Mouse (Mus musculus) kidney, postnatal 4 days (tissue): ENCODE results near the gene Kcmf1.
A peak's percentile ranks its signal among the peaks of the same experiment; 100 is the strongest.
"Not testable (repeated sequence)": the region's sequence is repeated elsewhere in the genome, so short reads cannot be mapped to it uniquely, and the experiment has no call there.

Experiments used
- DNase-seq, 2 experiments: peaks; one replicate each; pipeline ENCODE4 v3.0.0; 2021; ENCODE audit warnings: mixed read lengths in 2 of 2

Kcmf1 gene

DNA sequence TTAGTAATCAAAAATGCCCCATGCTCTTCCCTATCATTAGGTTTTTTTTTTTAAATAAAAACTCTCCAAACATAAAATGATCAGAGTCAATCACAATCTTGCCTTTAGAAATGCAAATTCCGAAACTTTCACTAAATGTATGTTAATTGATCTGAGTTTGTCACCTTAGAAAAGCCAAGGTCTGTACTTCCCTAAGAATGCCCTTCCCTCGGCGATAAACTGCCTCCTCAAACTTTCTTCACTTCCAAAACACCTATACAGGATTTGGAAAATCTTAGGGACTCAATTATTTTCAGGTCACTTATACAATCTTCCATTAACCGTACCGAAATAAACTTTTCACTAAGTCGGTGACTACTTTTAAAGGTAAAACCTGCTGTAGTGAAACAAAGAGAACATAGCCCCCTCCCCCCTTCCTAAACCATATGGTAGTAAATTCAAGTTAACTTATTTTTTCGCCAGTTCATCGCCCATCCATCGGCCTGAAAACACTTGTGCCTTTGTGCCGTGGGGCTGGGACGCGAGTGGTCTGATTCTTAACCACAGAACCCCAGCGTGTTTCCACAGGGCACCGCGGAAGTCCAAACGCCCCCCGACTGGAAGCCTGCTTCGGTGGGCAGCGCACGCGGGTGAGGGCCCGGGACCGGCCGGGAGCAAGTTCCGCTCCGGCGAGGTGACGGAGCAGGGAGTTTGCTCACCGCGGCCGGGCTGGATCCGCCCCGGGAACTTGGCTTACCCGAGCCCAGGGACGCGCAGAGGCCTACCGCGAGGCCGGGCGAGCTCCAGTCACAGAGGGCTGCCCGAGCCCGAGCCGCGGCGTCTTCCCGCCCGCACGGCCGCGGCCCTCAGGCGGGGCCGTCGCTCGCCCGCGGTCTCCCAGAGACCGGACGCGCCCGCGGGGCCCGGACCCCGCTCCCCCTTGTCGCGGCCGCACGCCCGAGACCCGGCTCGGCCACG is 1.3 kb downstream of the Kcmf1 start:
- peak; percentile 73 to 83 for DNase-seq

DNA sequence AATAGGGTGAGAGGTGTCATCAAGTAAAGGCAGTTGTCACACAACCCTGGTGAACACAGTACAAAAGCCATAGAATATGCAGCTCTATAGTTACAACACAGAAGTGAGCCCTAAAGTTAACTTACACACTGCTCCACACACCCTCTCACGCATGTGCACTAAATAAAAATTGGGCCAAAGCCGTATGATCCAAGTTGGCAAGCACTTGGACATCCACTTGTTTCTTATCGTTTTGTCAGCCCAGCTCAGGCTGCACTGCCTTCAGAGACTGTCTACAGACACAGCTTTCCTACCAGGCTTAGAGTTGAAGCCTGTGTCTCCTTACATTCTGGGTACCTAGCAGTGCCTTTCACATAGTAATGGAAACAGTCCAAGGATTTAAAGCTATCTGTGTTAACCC is 4.8 kb downstream of the Kcmf1 start:
- no peak for DNase-seq

DNA sequence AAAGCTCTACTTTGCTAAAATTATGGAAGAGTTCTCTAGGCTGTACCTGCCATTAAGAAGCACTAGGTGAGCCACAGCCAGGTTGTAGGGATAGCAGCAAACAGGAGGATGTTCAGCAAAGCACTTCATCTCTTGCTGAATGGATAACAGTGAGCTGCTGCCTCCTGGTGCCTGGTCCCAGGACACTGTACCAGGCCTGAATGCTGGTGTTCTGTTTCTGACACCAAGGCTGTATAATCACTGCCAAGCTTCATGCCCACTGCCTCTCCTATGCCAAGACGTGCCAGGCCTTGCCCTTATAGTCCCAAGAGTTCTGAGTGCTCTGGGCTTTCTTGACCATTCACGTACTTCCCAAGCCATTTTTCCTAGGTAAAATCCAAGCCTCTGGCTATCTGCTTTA is 8.5 kb downstream of the Kcmf1 start:
- no peak for DNase-seq

DNA sequence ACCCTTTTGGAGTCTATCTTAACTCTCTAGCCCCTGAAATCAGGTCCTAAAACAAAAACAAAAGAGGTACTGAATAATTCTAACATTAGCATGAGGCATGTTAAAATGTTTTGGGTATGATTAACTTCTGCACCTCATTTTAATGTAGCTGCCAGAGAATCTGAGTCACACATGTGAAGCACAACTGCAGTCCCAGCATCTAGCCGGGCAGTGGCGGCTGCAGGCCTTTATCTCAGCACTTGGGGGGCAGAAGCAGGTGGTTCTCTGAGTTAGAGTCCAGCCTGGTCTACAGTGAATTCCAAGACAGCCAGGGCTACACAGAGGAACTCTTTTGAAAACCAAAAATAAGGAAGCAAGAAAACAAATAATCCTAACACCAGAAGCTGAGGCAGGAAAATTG is 11.1 kb downstream of the Kcmf1 start:
- DNase-seq, result no peak

DNA sequence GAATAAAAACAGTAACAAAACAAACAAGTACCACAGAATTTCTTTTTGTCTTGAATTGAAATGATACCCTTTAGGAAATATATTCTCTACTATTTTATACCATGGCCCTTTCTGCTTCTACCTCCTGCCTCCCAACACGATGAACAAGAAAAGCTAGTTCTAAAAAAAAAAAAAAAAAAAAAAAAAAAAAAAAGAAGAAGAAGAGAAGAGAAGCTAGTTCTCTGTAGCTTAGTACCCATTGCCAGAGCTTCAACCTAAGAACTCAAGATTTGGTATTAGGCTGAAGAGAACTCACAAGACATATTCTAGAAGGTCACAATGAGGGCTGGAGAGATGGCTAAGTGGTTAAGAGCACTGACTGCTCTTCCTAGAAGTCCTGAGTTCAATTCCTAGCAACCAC is 14.5 kb downstream of the Kcmf1 start:
- DNase-seq, result no peak

DNA sequence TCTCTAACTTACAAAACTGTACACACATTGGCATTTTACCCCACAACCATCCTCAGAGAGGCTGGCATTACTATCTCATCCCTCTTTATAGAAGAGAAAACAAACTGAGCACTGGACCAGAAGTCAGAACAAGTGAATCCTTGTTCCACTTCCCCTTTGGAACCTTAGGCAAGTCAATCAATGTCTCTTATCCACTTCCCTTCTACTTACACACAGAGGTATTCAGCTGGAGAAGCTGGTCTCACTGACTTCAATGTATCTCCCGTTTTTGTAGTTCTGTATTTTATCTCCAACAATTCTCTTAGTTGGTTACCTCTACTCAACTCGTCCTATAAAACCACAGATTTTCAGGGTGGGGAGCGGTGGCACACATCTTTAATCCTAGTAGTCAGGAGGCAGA is 15.0 kb downstream of the Kcmf1 start:
- no peak for DNase-seq

DNA sequence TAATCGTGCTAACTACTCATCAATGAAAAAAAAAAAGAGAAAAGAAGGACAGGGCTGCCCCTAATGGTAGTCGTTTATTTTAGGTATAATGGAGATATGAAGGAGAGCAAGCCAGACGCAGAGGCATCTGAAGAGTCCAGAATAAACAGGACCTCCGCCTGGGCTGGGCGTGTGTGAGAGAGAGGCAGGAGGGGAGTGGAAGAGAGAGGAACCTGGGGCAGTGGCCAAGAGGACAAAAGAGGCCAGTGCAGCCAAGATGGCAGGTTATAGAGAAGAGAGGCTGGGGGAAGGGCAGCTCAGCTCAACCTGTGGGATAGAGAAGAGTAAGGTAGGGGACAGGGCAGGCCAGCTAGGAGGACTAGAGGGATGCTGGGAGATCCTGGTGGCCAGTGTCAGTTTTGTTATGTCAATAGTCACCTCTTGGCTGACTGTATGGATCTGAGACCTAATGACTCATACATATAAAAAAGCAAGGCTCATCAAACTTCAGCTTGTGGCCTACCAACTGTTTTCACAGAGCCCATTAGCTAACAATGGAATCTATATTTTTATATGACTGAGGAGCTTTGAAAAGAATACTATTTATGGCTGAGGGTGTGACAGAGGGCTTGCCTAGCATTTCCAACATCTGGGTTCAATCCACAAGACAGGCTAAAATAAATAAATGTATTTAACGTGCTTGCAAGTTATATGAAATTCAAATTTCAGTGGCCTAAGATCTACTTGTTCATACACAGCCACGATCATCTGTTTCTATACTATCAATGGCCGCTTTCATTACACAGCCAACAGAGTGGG is 16.9 kb downstream of the Kcmf1 start:
- no peak for DNase-seq

DNA sequence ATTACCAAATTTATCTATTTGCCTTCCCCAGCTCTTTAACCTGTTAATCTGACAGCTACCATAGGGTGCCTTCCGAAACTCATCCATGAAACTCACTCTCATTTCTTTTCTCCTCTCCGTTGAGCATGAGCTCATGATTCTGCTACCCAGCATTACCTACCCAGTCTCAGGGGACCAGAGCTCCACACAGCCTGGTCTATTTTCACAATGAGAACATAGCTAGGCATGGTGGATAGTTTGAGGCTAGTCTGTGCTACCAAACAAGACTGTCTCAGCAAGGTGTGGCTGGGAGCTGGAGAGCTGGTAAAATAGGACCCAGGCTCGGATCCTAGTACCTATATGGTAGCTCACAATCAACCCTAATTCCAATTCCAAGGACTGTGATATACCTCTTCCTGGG is 17.6 kb downstream of the Kcmf1 start:
- DNase-seq, result no peak

DNA sequence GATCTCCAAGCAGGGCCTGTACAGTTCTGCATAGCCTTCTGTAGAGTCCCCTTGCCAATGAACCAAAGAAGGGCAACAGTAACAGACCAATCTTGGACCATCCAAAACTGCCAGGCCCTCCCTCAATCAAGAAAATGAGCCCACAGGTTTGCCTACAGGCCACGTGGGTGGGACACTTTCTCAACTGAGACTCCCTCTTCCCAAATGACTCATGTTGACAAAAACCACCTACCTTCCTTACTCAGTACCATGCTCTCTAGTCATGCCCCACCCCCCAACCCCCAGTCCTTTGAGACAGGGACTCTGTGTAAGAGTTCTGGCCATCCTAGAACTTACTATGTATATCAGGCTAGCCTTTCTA is 18.2 kb downstream of the Kcmf1 start:
- DNase-seq, result no peak

DNA sequence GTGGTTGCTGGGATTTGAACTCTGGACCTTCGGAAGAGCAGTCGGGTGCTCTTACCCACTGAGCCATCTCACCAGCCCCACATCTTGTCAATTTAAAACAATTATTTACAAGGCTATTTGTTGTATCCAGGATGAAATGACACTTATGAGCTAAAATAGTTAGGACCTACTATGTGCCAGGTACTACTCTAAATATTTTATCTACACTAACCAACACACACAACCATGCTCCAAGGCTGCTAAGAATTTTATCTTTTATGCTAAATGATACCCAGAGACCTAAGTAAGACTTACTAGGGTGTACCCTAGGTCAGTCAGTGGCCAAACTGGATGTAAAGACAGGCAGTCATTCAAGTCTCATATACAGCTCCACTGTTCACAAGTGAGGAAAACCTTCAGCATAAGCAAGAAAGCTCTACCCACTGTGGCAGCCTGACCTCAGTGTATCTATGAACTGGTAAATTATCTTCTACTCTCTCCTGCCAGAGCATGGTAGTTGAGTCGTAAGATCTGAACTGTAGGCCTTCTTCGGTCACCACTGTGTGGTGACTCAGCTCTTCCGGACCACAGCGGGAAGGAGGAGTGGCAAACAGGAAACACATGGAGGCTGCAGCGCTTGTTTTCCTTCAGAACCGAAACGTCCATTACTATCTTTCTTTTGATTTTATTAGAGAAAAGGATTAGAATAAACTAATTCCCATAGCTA is 18.7 kb downstream of the Kcmf1 start:
- DNase-seq, result no peak

DNA sequence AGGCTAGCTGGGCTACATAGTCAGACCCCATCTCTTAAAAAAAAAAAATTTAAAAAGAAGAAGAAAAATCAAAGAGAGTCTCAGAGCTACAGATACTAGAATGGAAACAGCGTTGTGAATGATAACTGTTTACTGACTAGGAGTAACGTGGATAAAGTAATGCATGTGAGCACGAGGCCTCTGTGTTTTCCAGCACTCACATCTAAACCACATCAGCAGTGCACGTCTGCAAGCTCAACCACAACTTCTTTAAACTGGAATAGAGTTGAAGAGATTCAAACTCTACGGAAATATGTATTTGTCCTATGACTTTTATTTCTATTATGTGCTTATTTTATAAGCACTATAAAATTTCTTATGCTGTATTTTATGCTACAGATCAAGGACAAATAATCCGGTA is 23.1 kb downstream of the Kcmf1 start:
- DNase-seq, result no peak

DNA sequence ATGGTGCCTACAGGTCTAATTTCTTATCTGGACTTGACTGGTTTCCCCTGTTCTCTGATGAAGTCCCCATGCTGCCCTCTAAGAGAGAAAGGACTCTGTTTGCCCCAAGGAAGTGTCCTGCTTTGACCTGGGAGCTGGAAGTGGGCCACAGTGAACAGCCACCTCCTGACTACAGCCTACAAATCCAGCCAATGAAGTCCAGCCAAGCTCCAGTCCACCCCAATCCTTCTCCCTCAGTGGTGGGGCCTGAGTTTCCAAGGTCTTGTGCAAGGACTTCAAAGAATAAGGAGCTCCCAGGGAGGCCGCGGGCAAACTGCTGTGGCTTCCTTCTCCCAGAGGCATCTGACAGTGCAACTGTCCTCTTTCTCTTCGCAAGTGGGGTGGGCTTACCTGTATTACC is 26.4 kb downstream of the Kcmf1 start:
- DNase-seq, result no peak

DNA sequence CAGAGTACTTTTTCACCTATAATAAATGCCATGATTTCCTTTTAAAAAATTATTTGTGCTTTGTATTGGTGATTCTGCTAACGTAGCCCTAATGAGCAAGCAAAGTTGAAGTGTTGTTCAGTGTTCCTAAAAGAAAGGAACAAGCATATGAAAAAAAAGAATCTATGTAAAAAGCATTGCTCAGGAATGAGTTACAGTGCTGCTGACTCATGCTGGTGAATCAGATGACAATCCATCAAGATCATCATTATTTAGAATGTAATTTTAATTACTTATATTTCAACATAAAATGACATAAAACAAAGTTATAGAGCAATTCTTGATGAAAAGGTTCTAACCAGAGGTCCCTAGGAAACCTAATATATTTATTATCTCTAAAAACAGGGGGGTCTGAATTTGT is 27.5 kb downstream of the Kcmf1 start:
- DNase-seq, result no peak

DNA sequence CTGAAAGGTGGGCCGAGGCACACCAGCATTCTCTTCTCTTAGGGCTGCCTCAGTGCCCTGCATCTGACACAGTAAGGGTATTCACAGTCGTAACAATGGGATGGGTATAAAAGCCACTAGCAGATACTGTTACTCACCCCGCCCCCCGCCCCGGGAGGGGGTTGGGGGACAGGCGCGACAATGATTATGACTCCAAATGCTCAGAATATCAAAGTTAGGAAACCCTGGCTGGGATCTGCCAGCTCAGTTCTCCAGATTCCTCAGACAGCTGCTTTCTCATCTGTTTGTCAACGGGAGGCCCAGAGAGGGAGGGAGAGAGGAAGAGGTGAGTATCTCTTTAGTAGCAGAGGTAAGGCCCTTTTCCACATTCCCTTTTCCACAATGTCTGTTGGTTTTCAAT is 30.2 kb downstream of the Kcmf1 start:
- DNase-seq, result no peak

DNA sequence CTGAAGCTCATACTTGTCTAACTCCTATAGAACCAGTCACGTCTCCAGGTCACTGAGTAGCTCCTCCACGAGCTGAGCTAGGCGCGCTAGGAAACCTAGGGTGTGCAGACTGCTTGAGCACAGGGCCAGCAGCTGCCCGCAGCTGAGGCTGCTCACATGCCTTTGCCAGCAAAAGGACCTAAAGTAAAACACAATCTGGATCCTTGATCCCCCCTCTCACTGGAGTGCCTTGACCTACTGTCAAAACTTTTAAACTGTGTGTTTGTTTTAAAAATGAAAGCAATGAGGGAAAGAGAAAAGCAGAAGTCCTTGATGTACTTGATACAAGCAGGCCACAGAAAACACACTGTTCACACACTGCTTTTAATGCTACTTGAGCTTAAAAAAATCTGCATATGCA is 31.1 kb downstream of the Kcmf1 start:
- peak; percentile 49 to 55 for DNase-seq

DNA sequence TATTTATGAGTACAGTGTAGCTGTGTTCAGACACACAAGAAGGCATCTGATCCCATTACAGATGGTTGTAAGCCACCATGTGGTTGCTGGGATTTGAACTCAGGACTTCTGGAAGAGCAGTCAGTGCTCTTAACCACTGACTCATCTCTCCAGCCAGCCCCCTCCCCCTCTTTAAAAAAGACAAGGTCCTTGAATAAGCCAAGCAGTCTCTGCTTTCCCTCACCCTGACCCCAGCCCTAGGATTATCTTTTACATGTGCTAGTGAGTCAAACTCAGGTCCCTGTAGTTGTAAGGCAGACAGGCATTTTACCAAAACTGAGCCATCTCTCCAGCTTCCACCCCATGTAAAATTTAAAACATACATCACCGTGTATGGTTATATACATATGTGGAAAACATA is 32.0 kb downstream of the Kcmf1 start:
- DNase-seq, result no peak

DNA sequence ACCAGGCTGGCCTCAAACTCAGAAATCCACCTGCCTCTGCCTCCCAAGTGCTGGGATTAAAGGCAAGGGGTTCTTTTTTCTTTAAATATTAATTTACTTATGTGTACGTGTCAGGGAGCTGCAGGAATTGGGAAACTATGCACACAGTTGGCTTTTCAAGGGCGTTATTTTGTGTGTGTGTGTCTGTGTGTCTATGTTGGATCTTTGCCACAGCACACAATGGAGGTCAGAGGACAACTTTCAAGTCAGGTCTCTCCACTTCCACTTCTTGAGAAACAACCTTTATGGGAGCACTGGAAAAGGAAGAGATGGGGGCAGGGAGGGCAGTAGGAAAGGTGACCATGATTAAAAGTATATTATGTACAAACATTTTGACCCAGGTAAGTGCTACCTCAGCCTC is 33.5 kb downstream of the Kcmf1 start:
- no peak for DNase-seq

DNA sequence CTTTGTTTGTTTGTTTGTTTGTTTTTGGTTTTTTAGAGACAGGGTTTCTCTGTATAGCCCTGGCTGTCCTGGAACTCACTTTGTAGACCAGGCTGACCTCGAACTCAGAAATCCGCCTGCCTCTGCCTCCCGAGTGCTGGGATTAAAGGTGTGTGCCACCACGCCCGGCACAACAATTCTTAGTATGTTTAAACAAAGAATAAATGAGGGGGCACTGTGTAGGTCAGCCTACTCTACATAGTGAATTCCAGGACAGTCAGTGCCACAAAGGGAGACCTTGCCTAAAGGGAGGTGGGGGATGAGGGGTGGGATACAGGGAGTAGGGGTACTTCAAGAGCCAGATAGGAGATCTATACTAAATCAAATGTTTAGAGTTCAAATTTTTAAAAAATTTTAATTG is 37.1 kb downstream of the Kcmf1 start:
- not testable (repeated sequence) for DNase-seq

DNA sequence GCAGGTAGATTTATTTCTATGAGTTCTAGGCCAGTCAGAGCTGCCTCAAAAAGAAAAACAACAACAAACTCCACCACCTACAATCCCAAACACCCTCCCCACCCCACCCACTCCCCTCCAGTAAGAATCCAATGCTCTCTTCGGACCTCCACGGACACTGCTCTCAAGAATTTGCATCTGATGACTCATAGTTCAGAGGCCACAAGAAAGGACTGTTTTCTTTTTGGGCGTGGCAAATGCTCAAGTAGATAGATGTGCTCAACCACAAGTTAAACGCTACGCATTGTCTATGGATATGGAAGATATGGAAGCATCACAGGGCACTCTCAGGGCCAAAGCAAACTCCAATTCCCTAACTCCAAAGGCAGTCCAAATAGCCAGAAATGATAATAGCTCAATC is 45.5 kb downstream of the Kcmf1 start:
- no peak for DNase-seq

DNA sequence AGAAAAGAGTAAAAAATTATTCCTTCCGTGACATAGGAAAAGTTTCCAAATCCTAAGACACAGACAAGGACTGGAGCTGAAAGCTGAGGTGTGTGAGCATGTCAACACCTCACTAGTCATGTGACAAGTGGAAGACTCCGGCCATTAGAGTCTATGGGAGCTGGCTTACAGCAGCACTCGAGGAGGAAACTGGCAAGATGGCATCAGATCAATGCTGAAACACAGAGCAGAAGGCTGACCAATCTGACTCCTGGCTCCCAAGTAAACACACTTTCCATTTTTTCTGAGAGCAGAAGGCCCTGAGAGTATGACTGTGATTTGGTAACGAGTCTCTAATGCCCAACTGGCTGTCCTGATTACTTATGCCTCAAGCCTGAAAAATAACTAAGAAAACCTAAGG is 47.6 kb downstream of the Kcmf1 start:
- no peak for DNase-seq

DNA sequence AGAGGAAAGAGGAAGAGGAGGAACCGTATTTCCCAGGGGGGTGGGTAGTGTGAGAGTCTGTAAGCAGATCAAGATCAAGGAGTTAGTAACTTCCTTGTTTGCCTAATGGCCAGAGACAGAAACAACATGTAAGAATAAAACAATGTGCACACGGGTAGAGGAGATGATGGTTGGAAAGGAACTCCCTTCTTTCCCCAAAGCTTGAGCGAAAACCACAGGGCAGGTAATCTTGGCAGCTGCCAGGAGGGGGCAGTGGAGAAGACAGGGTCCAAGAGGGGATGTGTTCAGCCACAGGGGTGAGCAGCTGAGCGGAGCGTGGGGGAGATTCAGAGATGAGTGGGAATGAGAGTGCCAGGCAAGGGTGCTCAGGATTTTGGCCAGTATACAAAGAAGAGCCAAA is 48.1 kb downstream of the Kcmf1 start:
- peak; percentile 68 to 71 for DNase-seq

DNA sequence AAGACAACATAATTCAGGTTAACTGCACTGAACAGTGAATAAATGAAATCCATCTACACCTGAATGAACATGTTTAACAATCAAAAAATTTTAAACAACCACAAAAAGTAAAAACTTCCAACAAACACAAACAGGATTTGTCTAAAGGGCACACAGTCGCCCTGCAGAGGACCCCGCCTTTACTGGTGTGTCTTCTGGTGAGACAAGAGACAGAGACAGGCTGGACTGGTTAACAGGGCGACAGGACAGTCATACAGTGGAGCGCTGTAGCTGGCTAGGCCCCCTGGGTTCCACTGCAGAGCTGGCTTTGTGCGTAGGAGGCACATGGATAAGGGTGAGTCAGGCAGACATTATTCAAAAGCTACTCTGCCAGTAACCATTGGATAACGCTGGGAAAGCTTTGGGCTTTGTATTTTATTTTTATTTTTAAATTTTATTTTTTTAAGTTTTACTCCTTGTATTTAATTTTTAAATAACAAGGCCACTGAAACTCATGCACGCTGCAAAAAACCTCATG is 57.7 kb downstream of the Kcmf1 start:
- no peak for DNase-seq
